Mouse (Mus musculus): Measurements from ENCODE around the gene Med13. TPM values are rescaled to one million over a fixed set of nuclear protein-coding genes. Genes with fewer than 3 reads are reported as not detected.

Gene Med13
- polyA plus RNA-seq, 1 experiment from 2014 or later = 6.6 TPM

Other genes with a start within 250 kb of the Med13 start
- 0.64 and 1.1 TPM in 2 replicates for gene Brip1, start 156.4 kb downstream of the Med13 start, polyA plus RNA-seq (2015; fragmentation: Nextera tagmentation; extraction: Ambion mirVana)
- 23.4 and 24.4 TPM in 2 replicates for gene Ints2, start 100.0 kb downstream of the Med13 start, polyA plus RNA-seq (2015; fragmentation: Nextera tagmentation; extraction: Ambion mirVana)
- 14.4 and 14.5 TPM in 2 replicates for gene Rnft1, start 127.1 kb upstream of the Med13 start, polyA plus RNA-seq (2015; fragmentation: Nextera tagmentation; extraction: Ambion mirVana)
- 53.2 and 53.3 TPM in 2 replicates for gene Rps6kb1, start 187.2 kb upstream of the Med13 start, polyA plus RNA-seq (2015; fragmentation: Nextera tagmentation; extraction: Ambion mirVana)
- gene Tubd1, start 187.4 kb upstream of the Med13 start, polyA plus RNA-seq (2015; fragmentation: Nextera tagmentation; extraction: Ambion mirVana) = 6.4 and 7.8 TPM in 2 replicates

Measured in midbrain, embryonic 16.5 days (tissue).